Mouse (Mus musculus) c-Kit-negative CD71-positive TER-119-positive erythroid progenitor cells, embryonic 14.5 days (primary cell): Measurements from ENCODE around the gene Aldh9a1.
"Not testable (repeated sequence)": the region's sequence is repeated elsewhere in the genome, so short reads cannot be mapped to it uniquely, and the experiment has no call there.

Source experiments
- DNase-seq: peaks from one replicate; pipeline ENCODE4 v3.0.0-alpha.2; 2013; ENCODE audit warnings: low read depth, low spot score

Gene Aldh9a1

DNA sequence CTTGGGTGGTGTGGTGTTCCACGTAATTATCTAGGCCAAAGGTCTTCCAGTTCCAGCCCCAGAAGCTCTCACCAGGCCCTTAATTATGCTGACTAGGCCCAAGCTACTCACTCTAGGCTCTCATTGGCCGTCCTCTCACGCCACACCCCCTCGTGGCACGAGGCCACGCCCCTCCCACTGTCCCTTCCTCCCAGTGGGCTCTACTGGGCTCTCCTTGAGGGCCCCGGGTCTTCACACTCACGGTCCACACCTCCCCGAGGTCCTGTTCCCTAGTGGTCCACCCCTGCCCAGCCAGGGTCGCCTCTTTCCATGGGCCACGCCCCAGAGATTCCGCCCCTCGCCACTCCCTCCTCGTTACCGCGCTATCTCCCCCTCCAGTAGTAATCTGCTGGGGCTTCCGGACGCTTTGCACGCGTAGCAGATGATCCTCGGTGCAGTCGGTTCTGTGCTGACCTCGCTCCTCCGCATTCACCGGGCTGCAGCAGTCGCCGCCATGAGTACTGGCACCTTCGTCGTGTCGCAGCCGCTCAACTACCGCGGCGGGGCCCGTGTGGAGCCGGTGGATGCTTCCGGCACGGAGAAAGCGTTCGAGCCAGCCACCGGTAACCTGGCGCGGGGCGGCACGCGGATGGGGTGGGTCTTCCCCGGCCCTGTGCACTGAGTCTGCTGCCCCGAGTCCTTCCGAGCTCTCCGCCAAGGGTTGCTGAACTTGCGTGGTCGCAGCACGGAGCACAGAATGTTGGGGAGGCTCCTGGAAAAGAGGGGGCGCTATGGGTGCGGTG, at the start of gene Aldh9a1:
Gene Aldh9a1 (plus strand): TSS at position 177 of the 782 bp plus-strand sequence.
- peak; percentile 85 for DNase-seq

DNA sequence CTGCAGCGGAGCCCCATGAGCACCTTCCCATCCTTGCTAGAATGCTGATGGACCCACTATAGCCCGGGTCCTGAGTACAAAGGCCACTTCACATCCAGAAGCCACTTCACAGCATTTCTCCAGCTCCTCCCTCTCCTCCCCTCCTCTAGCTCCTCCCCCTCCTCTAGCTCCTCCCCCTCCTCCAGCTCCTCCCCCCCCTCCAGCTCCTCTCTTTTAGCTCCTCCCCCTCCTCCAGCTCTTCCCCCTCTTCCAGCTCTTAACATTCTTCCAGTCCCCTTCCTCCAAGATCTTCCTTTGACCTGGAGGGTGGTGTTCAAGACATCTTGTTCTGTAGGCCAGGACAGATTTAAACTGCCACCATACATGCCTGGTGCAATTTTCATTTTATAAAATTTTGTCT, 49.7 kb upstream of the Aldh9a1 start:
- no peak for DNase-seq

DNA sequence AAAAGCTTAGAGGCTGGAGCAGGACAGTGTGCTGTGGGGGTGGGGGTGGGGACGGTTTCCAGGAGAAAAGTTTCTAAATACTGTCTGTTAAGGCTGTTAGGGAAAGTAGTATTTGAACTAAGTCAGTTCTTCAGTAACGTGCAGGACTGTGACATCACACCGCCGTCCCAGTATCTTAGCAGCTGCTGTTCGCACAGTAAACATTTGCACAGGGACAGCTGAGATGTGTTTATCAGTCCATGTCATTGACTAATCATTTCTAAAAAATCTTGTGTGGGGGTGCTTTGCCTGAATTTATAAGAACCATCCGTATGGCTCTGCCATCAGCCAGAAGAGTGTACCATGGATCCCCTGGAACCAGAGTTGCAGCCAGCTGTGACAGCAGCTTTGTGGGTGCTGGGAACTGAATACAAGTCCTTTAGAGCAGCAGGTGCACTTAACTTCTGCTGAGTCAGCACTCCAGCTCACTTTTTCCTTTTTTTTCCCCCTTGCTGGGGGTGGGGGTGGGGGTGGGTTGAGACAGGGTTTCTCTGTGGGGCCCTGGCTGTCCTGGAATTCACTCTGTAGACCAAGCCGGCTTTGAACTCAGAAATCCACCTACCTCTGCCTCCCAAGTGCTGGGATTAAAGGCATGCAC, 44.2 kb upstream of the Aldh9a1 start:
- no peak for DNase-seq

DNA sequence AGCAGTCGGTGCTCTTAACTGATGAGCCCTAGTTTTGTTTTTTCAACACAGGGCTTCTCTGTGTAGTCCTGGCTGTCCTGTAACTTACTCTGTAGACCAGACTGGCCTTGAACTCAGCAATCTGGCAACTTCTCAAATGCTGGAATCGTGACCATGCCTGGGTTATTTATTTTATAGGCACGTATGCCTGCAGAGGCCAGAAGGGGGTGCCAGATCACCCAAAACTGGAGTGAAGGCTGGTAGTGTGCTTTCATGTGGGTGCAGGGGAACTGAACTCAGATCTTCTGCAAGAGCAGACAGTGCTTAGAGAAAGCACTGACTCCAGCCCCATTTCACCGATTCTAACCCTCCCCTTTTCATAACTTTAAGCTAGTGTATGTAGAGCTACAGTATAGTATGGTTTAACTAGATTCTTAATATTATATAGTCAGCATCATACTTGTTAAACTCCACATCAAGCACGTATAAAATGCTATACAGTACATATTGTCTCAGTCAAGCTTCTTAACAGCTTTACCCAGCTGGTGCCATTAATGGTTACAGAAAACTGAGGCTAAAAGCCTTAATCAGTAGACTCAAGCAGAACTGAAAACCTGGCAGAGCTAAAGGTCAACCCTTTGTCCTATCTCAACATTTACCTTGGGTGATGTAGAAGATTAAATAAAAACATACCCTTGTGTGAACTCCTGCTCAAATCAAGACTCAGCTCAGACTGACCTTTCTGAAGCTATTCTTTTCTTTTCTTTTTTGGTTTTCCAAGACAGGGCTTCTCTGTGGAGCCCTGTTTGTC, 43.1 kb upstream of the Aldh9a1 start:
- DNase-seq = peak; percentile 51

DNA sequence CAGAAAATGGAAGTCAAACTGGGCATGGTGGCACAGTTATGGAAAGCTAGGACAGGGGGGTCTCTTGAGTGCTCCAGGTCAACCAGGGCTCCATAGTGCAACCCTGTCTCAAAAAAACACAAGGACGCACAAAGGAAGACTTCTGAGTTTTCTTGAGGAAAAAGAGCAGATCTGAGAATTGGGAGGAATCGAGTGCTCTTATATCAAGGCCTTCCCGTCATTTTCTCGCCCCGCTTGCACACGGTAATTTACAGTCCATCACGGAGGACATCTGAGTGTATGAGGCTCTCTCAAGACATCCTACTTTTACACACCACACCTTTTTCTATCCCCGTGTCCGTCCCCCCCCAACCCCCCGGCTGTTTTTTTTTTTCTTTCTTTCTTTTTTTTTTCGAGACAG, 42.1 kb upstream of the Aldh9a1 start:
- DNase-seq = no peak

DNA sequence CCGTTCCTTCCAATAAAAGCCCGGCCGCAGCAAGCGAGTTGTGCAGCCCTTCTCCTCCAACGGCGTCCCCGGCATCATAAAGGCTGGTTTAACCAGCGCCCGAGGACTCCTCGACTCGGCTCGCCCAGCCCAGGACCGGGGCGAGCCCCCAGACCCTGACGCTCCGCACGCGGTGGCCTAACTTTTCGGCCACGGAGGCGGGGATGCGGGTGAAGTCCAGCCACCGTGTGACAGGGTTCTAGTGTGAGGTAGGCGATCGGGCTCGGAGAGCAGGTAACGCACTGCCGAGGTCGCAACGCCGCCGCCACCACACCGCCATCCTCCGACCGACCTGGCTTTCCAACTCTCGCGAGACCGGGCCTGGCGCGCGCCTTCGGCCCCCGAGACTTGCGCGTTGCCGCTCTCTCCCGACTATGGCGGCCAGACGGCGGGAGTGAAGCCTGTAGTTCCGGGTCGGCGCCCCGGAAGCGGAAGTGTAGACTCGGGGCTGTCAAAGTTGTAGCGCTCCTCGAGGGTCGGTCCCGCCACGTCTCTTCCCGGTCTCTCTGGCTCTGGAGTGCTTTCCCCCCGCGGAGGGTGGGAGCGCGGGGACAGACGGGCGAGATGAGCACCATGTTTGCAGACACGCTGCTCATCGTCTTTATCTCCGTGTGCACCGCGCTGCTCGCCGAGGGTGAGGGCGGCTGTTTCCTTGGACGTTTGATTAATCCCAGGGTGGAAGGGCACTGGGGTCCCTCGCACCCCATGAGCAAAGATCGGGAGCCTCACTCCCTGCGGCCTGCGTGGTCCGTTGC, 41.3 kb upstream of the Aldh9a1 start, which contains the start of gene Tmco1:
Gene Tmco1 (plus strand): TSS at position 118 of the 794 bp plus-strand sequence.
- DNase-seq = peak; percentile 90

DNA sequence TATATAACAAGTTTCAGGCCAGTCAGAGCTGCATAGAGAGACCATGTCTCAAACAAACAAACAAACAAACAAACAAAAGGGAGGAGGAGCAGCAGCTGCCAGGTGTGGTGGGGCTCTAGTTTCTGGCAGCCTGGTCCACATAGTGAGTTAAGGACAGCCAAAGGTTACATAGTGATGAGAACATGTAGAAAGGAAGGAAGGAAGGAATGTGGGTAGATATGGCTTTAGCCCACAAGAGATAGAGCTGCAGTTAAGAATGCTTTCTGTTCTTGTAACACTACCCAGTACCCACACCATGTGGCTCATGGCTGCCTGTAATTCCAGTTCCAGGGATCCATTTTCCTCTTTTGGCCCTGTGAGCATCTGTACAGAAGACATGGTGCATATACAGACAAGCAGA, 37.4 kb upstream of the Aldh9a1 start:
- no peak for DNase-seq

DNA sequence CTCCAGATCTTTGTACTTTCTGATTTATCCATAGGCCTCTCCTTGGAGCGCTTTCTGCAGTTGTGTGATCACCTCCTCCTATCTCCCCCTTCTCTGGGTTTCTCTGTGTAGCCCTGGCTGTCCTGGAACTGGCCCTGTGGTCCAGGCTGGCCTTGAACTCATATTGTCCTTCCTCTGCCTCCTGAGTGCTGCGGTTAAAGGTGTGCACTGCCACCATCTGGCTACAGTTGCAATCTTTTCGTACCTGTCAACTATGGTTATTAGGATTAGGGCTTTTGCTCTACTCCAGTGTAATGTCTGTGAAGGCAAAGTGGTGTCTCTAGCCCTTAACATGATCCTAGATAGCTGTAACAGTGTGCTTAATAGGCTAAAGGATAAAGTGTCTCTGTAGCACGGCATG, 36.6 kb upstream of the Aldh9a1 start:
- no peak for DNase-seq

DNA sequence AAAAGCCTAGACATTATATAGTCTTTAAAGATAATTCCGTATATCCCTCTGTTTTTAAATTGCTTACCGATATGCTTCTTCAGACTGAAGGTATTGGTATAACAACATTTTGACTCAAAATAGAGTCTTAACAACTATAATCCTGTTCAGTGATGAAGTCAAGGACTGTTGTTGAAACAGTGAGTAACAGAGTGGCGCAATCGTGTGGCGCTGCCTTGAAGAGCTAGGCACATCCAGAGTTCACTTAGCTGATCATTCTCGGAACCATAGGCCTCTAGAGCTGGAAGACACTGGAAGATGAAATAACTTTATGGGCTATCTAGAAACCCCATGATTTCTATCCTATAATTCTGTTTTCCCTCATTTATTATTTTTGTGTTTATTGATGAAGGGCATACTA, 28.1 kb upstream of the Aldh9a1 start:
- no peak for DNase-seq

DNA sequence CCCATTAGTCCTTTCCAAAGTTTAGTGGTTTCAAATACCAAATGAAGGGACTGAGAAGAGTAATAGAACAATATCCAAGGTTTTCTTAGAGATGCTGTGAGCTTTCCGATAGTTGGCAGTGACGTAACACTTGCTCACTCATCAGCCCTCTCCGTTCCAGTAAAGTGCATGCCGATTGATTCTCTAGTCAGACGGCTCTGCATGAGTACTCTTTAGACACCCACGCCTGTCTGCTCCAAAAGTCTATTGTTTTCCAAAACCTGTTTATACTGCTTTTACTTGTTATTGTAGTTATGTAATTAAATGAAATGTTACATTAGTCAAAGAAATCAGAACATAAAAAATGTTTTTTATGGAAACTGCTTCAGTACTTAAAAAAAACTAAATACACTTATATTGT, 21.0 kb upstream of the Aldh9a1 start:
- no peak for DNase-seq

DNA sequence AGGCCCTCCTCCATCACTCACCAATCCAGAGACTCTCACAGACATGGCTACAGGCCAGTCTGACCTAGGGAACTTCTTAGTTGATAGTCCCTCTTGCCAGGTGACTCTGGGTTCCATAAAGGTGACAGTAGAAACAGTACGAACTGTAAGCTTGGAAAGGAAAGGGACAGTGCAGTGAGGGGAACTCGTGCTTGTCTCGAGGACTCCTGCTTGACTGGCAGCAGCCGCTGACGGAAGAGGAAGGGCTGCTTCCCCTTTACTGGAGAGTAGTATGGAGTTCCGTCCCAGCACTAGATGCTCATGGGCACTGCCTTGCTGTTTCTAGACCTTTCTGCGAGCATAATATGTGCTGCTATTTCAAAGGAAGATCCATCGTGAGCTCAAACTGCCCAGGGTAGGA, 18.7 kb upstream of the Aldh9a1 start:
- DNase-seq = no peak

DNA sequence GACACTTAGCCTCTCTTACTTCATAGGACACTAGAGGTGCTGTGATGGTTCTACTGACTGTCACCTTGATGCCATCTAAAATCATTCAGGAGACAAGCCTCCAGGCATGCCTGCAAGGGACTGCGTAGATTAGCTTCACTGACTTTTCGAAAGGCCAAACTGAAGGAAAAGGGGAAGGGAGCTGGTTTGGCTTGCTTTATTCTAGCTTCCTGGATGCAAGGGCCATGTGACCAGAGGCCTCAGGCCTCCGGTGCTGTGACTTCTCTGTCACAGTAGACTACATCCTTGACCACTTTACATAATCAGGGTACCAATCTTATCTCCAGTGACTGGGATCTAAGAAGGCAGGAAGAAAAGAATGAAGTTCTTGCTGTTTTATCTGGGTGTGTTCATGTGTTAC, 13.4 kb upstream of the Aldh9a1 start:
- no peak for DNase-seq

DNA sequence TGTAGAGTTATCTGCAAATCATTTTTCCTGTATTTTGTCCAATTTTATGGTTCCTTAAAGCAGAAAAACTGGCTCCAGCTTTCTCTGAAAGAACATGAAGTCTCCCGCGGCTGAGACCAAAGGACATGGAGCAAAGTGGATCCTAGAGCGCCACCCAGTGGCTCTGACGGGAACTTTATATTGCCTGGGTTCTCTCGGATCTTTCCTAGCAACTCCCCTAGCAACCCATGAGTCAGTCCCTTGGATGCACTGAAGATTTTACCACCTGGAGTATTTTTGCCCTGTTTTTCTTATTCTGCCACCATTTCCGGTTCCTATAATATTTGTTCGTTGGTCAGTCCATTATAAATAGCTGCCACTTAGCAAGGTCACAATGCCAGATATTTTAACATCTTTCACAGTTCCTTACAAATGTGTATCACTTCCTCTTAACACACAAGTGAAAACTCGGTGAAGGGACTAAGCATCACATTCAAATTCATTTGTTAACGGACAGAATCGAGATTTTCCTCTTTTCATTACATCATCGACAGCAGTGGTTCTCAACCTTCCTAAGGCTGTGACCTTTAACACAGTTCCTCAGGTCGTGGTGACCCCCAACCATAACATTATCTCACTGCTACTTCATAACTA, 12.2 kb upstream of the Aldh9a1 start:
- peak; percentile 77 for DNase-seq

DNA sequence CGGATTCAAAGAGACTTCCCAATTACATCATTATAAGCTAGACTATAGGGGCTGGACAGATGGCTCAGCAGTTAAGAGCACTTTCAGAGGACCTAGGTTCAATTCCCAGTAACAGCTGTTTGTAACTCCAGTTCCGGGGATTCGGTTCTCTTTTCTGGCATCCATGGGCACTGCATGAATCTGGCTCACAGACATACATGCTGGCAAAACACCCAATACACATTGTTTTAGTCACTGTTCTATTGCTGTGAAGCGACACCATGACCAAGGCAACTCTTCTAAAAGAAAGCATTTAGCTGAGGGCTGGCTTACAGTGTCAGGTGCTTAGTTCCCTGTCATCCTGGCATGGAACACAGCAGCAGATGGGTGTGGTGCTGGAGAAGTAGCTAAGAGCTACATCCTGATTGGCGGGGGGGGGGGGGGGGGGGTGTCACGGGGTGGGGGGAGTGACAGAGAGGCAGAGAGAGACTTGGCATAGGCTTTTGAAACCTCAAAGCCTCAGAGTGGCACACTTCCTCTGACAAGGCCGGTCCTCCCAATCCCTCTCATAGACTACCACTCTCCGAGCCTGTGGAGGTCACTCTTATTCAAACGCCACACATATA, 10.5 kb upstream of the Aldh9a1 start:
- DNase-seq = no peak

DNA sequence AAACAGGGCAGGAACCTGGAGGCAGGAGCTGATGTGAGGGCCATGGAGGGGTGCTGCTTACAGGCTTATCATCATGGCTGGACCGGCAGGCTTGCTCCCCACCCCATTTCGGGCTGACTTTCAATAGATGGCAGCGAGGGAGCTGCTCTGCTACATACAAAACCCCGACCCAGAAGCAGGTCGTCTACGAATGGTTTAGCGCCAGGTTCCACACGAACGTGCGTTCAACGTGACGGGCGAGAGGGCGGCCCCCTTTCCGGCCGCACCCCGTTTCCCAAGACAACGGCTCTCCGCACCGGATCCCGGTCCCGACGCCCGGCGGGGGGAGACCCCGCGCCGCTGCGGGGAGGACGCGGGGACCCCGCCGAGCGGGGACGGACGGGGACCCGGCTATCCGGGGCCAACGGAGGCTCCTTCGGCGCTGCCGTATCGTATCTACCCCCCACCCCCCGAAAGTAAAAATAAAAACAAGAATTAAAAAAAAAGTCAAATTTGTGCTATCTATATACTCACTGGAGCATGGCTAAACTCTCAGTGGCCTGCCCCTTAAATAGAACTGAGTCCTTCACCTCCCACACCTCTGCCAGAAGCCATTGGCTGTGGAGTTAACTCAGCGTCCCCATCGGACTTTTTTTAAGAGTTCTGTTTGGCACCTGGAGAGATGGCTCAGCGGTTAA, 9.5 kb upstream of the Aldh9a1 start:
- DNase-seq = no peak

DNA sequence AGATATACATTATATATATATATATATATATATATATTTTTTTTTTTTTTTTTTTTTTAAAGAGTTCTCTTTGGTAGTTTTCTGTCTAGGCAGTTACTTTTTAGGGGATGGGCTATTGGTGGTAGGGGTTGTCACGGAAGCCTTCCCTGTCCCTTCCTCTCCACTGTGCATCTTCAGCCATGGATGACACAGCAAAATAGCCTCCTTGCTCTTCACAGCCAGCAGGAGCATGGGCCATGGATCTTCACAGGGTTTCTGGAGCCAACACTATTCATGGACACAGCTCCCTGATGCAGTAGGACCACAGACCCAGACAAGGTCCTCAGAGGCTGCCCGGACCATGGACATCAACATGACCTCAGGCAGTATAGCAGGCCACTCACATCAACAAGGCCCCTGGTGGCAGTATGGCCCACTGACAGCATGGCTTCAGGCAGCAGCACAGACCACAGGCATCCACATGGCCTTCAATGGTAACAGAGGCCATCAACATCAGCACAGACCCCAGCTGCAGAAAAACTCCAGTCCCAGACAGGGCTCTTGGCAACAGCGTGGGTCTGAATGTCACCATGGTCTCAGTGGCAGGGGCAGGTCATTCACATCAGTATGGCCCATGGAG, 8.8 kb upstream of the Aldh9a1 start:
- peak; percentile 46 for DNase-seq

DNA sequence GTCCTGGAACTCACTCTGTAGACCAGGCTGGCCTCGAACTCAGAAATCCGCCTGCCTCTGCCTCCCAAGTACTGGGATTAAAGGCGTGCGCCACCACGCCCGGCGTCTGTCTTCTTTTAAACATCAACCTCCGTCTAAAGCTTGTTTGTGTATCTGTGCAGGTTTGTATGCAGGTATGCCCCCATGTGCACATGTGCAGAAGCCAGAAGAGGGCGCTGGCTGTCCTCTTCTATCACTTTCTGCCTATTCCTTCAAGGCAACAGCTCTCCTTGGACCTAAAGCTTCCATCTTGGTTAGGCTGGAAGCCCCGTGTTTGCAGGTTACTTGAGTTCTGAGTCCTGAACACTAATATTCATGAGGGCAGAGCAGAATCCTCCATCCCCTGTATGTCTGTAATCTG, 7.0 kb upstream of the Aldh9a1 start:
- no peak for DNase-seq

DNA sequence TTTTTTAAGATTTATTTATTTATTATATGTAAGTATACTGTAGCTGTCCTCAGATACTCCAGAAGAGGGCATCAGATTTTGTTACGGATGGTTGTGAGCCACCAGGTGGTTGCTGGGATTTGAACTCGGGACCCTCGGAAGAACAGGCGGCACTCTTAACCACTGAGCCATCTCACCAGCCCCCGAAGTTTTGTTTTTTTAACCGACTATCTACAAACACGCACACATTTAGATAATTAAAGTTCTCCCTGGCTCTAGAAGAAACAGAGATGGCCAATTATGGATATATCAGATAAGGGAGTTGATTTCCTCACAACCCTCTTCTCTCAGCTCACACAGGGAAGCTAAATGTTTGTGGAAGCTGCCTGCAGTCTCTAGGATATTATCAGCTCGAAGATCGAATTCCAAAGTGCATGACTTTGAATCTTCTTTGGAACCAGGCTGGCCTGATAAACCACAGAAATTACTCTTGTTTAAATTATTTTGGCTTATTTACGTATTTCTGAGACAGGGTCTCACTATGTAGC, 3.7 kb upstream of the Aldh9a1 start:
- DNase-seq = not testable (repeated sequence)

DNA sequence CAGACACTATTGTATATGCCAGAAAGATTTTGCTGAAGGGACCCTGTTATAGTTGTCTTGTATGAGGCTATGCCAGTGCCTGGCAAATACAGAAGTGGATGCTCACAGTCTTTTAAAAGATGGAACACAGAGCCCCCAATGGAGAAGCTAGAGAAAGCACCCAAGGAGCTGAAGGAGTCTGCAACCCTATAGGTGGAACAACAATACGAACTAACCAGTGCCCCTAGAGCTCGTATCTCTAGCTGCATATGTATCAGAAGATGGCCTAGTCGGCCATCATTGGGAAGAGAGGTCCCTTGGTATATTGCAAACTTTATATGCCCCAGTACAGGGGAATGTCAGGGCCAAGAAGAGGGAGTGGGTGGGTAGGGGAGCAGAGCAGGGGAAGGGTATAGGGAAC, 585 bp upstream of the Aldh9a1 start:
- not testable (repeated sequence) for DNase-seq
